Mouse (Mus musculus): ENCODE measurements around the gene Fkbp9.

Fkbp9 gene

DNA sequence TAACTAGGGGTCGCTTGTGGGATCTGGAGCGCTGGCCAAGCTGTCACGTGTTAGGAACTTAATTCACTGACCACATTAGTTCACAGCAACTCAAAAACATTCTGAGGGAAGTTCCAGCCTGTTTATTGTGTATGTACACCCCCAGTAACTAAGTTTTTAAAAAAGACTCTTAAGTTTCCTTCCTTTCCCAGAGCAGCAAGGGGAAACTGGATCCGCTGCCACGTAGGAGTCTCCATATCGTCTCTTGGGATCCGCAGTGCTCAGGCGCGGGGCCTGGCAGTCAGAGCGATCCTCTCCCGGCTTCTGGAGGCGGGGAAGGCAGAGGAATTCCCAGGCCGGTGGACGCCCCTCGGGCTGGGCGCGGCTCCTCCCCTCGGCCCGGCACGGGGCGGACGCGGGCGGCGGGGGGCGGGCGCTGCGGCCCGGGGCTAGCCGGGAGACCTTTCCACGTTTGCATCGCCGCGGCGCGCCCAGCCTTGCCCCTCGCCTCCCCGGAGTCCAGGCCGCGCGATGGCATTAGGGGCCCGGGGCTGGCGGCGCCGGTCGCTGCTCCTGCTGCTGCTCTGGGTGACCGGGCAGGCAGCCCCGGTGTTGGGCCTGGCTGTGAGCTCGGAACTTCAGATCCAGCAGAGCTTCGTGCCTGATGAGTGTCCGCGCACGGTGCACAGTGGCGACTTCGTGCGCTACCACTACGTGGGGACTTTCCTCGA lies at the start of gene Fkbp9:
Gene Fkbp9, plus strand, starts transcription at position 363 of the 710 bp plus-strand sequence.
- DNase-seq (ENCODE audit: low read depth, low spot score) = peak; percentile 87

DNA sequence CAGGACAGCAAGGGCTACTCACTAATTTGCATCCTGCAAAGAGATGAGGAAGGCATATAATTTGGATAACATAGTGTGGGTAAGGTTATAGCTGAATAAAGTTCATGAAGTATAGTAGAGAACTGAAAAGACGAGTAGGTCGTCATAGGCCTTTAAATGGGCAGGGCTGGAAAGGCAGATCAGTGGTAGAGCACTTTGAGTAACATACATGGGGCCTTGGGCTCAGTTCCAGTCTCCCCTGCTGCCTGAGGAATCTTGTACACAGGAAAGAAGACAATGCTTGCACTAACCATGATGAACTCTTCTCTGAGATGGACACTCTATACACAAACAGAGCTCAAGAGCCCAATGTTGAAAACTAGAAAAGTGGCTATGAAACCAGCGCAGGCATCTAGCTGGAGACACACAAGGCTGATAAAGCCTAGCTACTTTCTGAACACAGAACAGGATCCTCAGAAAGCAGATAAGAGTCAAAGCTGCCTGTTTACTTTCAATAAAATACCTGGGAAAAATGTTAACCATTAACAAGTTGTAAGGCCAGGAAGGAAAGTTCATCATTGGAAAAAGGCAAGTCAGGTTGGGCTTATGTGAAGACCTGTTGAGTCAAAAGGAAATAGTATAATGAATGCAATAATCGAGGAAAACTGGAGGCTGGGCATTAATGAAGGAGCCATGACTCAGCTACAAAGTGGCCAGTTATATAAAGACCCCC lies 48.1 kb upstream of the Fkbp9 start:
- DNase-seq (ENCODE audit: low read depth, low spot score) = no peak

DNA sequence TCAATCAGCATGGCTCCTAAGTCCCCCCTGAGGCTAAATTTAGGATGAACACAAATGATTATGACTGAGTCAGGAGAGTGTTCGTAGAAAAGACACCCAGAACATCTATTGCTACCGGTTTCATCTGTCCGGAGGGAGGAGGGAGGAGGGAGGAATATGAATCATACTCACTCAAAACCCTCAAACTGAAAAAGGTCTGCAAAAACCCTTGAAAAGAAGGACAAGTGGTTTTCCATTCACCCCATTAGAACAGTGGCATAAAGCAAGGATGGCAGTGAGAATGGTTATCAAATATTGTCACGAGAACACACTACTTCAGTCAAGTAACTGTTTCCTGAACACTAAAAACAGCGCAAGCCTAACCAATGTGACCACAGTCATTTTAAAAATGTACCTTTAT lies 46.8 kb upstream of the Fkbp9 start:
- DNase-seq (ENCODE audit: low read depth, low spot score) = no peak

DNA sequence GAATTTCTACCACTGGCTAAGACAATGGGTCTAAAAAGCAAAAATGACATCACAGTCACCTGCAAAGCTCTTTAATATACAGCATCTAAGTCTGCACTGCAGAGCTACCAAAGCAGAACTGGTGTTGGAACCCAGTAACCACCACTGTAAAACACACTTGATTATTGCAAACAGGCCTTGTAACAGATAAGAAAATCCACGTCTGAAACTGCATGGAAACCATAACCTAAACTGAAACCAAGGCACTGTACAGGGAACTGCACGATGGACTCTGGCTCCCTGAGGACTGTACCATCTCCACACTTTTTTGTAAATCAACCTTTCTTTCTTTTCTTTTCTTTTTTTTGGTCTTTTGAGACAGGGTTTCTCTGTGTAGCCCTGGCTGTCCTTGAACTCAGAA lies 44.2 kb upstream of the Fkbp9 start:
- DNase-seq (ENCODE audit: low read depth, low spot score) = no peak

DNA sequence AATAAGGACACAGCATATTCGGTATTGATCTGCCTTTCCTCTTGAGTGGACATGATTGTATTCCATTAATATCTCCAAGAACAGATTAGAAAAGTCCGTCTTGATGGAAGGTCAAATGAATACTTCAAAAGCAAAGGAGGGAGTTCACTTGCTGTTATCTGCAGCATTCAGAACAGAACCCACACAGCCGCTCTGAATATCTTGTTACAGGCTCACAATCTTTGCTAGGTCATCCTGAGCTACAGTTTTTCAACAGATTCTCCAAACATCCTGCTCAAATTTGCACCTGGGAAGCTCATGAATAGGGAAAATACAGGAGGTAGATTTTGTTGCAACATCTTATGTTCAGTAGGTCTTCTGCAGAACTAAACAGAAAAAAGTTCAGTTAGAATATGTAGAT lies 42.5 kb upstream of the Fkbp9 start:
- no peak for DNase-seq (ENCODE audit: low read depth, low spot score)

DNA sequence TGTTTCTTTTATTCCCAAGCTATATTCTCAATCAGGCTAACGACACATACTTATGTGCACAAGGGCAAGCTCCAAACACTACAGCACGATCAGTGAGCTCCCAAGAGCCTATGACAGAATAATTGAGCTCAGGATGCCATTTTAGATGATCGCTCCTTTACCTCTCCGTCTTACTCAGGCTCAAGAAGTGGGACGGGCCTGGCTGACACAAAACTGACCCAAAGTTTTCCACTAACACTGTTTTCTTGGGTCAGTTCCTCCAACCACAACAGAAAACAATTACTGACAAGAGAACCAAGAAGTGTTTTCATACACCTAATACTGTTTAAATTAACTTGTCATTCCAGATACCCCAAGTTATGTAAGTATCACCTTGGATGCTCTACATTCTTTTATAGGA lies 37.0 kb upstream of the Fkbp9 start:
- no peak for DNase-seq (ENCODE audit: low read depth, low spot score)

DNA sequence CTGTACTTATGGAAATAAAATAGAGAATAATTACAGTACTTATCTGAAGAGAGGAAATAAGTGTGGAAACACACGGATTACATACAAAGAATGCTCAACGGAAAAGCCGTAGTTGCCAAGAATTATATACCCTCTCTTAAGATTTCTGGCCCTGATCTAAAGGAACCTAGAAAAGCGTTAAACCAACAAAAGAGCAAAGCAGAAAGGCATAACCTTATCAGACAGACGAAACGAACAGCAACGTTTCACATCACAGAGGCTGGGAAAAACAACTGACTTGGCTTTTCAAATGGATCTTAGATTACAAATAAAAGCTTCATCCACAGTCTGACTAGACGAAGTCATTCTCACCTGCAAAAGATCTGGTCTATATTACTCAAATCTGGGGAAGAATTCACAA lies 35.6 kb upstream of the Fkbp9 start:
- DNase-seq (ENCODE audit: low read depth, low spot score) = no peak

DNA sequence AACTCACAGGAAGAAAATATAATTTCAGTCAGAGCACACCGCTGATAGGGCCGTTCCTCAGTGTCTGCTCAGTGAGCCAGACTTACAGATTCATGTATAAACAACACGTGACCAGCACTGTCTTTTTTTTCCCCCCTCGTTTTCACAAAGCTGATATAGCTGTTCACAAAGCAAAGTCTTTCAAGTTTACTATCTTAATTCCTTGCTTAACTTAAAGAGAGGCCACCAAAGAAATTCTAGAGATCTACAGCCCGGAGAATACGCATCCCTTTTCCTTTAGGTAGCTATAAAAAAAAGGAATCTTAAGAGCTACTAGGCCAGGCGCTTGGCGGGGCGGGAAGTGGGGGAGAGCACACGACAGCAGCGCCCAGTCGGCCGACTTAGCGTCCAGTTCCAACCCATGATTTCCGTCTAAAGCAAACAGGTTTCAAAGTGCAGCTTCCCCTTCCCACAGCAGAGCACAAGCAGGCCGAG lies 35.2 kb upstream of the Fkbp9 start:
- DNase-seq (ENCODE audit: low read depth, low spot score) = peak; percentile 54

DNA sequence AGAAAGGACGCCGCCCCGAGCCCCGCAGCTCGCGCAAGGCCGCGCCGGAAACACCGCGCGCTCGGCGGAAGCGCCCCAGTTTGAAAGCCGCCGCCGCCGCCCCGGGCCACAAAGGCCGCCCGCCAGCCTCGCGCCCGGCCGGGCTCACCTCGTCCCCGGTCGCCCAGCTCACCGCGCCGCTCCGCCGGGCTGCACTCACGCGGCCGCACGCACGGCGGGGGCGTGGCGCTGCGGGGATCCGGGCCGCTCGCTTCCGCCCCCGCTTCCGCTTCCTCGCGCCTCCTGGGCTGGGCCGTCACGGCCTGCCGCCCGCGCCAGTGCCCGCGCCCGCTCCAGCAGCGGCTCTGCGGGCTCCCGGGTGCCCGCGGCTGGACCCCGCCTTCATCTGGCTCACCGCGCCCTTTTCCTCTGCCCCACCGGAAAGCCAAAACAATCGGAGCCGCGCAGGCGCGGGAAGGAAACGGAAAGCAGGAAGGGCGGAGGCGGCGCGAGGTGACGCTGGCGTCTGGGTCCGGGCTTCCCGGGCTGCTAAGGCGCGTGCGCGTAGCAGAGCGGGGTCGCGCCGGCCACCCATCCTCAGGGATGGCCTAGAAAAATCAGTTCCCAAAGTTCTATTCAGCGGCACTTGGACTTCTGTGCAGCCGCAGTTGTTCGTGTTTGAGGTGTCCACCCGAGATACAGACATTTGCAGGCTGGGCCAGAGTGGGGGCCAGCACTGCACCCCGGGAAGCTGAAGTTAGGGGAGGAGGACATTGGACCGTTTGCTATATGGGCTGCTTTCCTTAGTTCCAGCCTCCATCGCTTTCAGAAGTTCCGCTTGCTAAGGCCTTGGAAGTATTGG lies 34.3 kb upstream of the Fkbp9 start, which contains the start of gene Kbtbd2:
Gene Kbtbd2, minus strand, starts transcription at position 503 of the 841 bp plus-strand sequence.
- peak; percentile 96 for DNase-seq (ENCODE audit: low read depth, low spot score)

DNA sequence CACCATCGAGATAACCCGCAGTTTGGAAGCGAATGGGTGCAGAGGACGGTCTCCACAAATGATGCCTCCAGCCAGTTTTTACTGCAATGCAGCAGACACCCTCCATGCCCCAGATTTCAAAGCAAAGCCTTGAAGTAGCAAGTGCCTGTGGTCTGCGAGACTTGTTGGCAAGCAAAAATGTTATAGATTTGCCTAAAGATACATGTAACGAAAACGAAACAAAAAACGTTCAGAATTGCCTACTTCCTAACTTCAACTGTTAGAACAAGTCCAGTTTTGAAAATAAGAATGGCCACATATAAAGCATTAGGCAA lies 33.8 kb upstream of the Fkbp9 start:
- DNase-seq (ENCODE audit: low read depth, low spot score) = no peak

DNA sequence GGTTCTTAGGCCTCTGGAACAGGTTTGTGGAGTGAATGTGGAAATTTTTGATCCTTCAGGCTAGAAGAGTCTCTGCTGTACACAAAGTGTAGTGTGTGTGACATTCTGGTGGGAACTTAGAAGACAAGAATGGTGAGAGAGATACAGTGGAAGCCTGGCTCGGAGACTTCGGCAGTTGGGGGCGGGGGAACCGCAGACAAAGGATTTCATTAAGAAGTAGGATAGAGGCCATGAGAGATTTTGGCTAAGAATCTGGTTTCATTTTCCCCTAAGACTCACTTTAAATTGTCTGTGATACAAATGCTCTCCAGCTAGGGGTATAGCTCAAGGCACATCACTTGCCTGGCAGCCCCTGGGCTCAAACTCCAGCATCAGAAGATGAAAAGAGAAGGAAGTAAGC lies 26.8 kb upstream of the Fkbp9 start:
- no peak for DNase-seq (ENCODE audit: low read depth, low spot score)

DNA sequence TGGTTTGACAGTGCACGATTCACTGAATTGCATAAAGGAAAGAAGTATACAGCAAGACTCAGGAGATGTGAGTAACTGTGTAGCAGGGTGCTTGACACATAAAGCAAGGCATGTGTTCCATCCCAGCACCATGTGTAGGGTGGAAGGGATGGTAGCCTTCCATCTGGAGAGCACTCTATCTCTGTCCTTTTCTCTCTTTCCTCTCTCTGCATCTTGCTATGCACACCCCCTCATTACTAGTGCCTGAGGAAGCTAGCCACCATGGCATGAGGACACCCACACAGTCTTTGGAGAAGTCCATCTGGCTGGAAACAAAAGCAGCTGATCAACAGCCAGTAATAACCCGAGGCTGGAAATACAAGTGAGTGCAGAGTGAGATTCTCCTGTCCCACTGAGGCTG lies 25.7 kb upstream of the Fkbp9 start:
- DNase-seq (ENCODE audit: low read depth, low spot score) = no peak

DNA sequence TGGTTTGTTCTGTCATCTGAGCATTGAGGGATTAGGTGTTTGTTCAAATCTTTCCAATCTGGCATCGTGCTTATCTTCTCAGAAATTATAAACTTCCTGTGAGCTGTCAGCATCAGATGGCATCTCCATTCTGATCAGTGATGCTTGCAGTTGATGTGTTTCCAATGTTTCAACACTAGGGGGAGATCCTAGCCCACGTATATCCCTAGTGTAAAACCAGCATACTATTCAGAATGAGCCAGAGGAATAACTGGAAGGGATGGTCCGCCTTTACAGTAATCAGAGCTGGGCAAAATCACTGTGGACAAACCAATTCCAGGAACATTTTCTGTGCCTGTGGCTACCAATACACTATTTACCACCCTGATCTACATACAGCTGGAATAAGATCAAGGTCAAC lies 23.2 kb upstream of the Fkbp9 start:
- peak; percentile 71 for DNase-seq (ENCODE audit: low read depth, low spot score)

DNA sequence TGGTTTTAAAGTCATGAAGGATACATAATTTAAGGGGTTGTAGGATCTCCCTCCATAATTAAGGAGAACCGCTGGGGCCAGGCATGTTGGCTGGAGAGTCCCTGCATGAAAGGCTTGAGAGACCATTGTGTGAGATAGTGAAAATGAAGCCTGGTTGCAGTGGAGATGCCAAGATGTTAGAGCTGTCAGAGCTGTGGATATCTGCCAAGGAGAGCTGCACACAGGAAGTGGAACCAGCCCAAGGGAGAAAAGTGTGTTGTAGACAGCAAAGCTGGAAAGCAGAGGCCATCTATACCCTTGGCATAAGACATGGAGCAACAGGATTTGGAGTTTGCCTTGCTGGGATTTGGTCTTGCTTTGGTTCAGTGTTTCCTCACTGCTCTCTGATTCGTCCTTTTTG lies 18.5 kb upstream of the Fkbp9 start:
- no peak for DNase-seq (ENCODE audit: low read depth, low spot score)

DNA sequence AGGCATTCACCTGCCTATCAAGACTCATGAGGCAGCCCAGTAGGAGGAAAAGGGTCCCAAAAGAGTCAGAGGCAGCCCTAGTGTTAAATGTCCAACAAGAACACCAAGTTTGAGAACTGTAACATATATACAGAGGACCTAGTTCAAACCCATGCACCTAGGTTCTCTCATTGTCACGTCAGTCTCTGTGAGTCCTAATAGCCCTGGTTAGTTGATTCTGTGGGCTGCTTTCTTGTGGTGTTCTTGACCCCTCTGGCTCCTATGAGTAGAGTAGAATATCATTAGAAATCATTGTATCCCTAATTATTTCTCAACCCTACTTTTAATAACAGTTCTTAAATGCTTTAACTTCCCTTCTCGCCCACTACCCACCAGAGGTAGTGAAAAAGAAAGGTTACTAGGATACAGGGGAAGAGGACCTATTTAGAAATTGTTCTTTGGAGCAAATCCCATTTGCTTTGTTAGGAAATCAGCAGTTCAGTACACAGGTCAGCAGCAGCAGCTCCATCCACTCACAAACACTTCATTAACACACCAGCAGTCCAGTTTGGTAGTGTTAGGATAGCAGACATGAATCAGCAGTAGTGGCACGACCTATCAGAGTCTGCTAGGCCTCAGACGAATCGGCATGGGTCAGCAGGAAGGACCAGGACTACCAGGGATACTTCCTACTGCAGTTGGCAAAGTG lies 13.3 kb upstream of the Fkbp9 start:
- no peak for DNase-seq (ENCODE audit: low read depth, low spot score)

DNA sequence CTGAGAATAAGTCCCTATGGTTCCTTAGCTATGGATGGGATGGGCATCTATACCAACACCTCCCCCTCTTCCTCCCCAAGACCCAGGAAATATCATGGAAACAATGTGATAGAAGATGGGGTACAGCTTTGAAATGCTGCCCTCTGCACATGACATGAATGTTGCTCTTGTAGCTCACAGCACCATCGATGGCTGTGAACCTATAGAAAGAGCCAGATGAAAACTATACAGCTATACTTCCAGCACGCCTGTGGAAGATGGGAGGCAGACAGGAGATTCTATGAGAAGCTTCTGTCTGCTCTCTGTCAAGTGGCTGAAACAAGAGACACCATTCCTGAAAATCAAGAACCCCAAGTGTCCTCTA lies 12.8 kb upstream of the Fkbp9 start:
- no peak for DNase-seq (ENCODE audit: low read depth, low spot score)

DNA sequence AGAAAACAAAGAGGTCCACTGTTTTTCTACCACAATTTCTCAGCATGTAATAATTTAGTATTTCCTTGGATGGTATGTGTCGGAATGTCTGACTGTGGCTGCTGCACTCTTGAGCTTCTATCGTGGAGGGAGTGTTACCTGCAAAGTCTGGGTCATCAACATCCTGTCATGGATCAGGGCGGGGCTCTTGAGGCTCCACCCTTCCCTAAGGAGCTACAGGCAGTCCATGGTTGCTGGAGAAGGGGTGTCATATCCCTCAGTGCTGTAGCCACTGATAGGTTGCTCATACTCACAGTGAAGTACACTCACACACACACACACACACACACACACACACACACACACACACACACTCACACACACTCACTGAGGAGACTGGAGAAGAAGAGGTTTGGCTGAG lies 6.2 kb upstream of the Fkbp9 start:
- no peak for DNase-seq (ENCODE audit: low read depth, low spot score)

DNA sequence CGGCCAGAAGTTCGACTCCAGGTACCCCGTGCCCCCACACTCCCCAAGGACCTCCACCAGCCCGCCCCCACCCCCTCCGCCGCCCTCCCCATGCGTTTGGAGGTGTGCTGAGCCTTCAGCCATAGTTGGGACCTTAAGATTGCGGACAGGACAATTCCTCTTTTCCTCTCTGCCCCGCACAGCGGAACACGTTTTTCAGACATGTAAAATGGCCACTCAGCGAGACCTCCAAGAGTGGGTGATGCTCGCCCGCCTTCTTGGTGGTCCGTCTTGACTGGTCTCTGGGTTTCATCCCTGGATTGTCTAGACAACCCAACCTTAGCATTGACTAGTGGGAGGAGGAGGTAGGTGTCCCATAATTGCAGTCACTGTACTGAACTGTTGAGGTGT lies 543 bp downstream of the Fkbp9 start:
- peak; percentile 45 for DNase-seq (ENCODE audit: low read depth, low spot score)

DNA sequence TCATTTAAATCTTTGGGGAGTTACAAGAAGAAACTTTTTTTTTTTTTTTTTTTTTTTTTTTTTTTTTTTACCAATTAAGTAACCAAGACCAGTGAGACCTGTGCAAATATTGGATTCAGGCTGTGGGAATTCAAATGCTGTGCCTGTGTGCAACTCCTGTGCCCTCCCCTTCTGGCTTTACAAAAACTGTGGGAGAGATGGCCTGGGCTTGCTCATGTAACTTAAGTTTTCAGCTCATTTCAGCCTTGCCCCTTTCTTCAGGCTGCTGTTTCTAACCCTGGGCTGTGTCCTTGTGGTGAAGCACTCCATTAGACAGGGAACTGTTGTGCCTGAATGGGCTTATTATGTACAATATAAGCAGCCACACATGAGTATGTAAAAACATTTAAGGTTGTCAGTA lies 971 bp downstream of the Fkbp9 start:
- DNase-seq (ENCODE audit: low read depth, low spot score) = no peak

DNA sequence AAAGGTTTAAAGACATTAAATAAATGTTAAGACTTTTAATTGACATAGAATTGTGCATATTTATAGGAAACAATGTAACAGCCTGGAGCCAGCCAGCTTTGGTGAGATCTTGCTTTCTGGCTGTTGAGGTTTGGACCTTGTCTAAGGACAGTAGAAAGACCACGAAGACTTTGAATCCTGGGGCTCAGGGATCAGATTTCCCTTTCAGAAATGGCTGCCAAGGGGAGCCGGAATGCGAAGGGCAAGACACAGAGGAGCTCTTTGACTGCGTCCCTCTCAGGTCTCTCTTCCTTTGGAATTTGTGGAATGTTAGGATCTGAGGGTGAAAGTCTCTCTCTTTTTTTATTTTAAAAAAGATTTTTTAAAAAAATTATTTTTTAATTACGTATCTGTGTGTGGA lies 2.9 kb downstream of the Fkbp9 start:
- DNase-seq (ENCODE audit: low read depth, low spot score) = peak; percentile 13

DNA sequence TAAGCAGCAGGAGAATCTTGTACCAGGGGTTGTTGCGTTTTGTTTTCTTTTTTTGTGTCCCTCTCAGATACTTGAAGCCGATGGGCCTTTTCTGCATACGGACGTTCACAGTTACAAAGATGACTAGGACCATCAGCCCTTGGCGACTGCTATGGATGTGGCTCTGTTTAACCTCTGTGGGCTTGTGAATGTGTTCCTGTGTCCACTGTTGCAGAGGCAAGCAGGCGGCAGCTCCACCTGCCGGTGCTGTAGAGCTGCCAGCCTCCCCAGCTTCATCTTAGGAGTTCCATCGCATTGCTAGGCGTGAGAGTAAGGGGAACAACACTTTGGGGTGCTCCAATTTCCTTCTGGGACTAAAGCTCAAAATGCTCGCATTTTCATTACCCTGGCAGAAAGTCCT lies 3.7 kb downstream of the Fkbp9 start:
- no peak for DNase-seq (ENCODE audit: low read depth, low spot score)

DNA sequence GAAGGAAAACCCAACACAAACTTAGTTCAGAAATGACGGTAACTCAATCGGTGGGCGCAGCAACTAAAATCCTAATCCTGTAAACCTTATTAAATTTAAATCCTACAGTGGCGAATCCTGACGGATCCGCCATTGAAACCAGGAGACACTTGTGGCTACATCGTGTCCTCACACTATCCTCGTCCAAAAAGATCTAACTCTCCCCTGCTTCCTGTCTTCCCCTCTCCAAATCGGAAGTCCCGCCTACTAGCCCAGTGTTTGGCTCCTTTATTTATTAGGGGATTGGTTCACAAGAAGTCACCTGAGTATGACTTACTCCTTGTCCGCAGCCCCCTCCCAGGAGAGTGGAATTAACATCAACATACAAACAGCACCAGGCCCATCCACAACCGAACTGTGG lies 5.3 kb downstream of the Fkbp9 start:
- no peak for DNase-seq (ENCODE audit: low read depth, low spot score)
